Mouse (Mus musculus): ENCODE results near the gene Gm17374. TPM values are rescaled to one million over a fixed set of nuclear protein-coding genes. Genes with fewer than 3 reads are reported as not detected.
A peak's percentile ranks its signal among the peaks of the same experiment; 100 is the strongest.
"Not testable (repeated sequence)": the region's sequence is repeated elsewhere in the genome, so short reads cannot be mapped to it uniquely, and the experiment has no call there.

The Gm17374 gene
- total RNA-seq (2021) (not detected), polyA plus RNA-seq (2012; rRNA removed) (not detected in 2 replicates)
- long read RNA-seq, result 0 reads

DNA sequence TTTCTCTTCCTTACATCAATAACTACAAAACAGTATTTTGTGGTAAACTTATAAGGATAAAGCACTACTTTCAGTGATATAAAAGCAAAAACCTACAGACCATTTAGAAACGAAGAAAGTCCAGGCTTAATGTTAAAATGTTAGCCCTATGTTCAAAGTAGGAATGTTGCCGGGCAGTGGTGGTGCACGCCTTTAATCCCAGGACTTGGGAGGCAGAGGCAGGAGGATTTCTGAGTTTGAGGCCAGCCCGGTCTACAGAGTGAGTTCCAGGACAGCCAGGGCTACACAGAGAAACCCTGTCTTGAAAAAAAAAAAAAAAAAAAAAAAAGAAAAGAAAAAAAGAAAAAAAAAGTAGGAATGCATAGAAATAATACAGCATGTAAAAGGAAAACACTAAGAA lies at the start of gene Gm17374:
TSS of gene Gm17374 (plus strand) at position 301 of the 400 bp plus-strand sequence.
- DNase-seq, result not testable (repeated sequence)

GRCm38 (mm10) chr2:140104951-140105350 lies 46.9 kb upstream of the Gm17374 start:
- DNase-seq, result no peak

- no peak for DNase-seq
These were observed 44.2 kb upstream of the Gm17374 start for GRCm38 (mm10) chr2:140107641-140108040.

GRCm38 (mm10) chr2:140108945-140109344 lies 42.9 kb upstream of the Gm17374 start:
- DNase-seq, result no peak

DNA sequence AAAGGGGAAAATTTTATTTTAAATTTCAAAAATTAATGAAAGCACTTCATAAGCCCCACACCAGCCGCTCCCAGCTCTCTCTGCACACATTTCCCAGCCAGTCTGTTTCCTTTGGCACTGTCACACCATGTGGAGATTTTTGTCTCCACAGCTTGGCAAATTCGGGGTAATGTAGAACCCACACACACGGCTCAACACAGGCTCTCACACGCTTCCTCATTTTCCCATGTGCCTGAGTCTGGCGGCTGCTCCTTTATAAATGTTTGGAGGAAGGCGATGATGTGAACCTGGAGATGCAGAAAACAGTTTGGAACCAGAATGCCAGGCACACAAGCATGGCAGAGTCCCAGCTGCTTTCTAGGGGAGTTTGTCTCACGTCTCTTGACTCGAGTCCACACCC lies 38.0 kb upstream of the Gm17374 start:
- DNase-seq, result no peak

GRCm38 (mm10) chr2:140125516-140125915 lies 26.3 kb upstream of the Gm17374 start:
- DNase-seq, result no peak

- DNase-seq, result no peak
These were observed 7.4 kb downstream of the Gm17374 start for GRCm38 (mm10) chr2:140159186-140159730.

- no peak for DNase-seq
These were observed 11.6 kb downstream of the Gm17374 start for GRCm38 (mm10) chr2:140163351-140163854.

DNA sequence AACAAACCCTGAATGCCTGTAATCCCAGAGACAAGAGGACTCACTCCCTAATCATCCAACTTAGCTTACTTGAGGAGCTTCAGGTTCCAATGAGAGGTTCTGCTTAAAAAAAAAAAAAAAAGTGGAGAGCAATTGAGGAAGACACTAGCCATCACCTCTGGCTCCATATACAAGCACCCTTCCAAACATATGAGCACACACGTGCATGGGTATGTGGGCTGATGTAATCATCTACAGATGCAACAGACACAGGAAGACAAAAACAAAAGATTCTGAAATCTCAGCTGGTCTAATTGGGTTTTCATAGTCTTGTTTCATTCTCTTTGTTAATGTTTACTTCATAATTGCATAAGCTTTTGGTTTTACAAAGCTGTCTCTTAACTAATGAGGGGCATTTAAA lies 17.2 kb downstream of the Gm17374 start:
- no peak for DNase-seq

DNA sequence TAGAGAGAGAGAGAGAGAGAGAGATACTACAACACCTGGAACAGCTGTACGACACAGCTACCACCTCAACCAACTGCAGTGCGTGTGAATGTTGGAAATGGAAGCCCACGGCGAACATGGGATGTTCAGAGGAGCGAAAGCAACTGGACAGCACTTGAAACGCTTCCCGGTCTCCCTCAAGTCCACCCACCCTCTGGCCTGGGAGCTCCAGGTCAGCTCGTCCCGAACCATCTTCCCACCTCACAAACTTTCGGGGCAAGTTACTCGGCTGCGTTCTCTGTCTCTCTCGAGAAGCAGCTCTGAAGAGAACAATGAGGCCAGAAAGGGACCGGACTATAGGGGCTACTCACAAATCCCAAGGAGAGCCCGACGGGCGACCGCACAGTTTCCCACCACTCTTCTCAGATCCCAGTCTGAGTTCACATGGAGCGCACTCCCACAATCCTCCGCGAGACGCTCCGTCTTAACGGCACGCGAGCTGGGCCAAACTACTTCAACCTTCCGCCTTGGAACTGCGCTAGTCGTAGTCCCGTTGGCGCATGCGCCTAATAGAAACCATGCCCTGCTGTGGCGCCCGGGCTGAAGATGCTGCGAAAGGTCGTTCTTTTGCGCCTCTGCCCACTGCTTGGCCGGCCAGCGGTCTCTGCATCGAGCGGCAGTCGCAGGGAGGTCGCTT lies 18.4 kb downstream of the Gm17374 start, which contains the start of the genes Esf1 and Ndufaf5:
TSS of gene Esf1 (minus strand) at position 438 of the 676 bp plus-strand sequence.
TSS of gene Ndufaf5 (plus strand) at position 523 of the 676 bp plus-strand sequence.
- DNase-seq, result peak; percentile 97

- no peak for DNase-seq
These were observed 19.1 kb downstream of the Gm17374 start for GRCm38 (mm10) chr2:140170803-140171553.

DNA sequence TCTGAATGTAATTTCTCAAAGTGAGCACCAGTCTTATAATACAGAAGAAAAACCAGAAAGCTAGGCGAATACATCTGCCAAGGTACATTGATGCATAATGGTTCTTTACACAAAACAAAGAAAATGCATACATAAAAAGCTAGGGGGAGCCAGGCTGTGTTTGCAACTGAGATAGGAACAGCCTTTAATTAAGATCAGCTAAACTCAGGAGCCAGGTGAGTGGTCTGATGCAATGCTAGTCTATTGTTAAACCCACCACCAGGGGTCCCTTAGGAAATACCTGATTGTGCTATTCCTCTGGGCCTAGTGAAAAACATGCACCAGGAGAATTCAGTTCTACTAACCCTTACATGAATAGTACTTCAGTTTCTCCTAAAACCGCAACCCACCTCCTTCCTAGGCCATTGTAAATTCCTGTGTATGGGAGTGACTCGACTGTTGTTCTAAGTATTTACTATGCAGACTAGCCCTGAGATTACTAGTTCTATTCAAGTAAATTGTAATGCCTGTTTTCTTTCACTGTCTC lies 33.9 kb downstream of the Gm17374 start:
- DNase-seq, result not testable (repeated sequence)

DNA sequence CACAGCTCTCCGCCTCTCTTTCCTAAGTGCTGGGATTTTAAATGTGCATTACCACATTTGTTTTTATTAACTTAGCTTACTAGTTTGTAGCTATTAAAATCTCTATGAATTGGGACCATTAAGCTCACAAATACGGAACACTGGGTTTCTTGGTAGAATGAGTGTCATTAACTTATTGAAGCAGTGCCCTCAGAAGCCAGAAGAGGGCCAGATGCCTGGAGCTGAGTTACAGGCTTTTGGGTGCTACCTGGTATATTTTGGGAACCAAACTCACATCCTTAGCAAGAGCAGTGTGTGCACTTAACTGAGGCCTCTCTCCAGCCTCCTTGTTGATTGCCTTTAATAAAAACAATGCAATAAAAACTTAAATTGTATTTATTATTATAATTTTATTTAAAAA lies 48.9 kb downstream of the Gm17374 start:
- no peak for DNase-seq

- DNase-seq, result no peak
These were observed 50.7 kb downstream of the Gm17374 start for GRCm38 (mm10) chr2:140202573-140202972.

Other genes starting within 250 kb of the Gm17374 start
- 10 to 100 TPM in 1 of 2 experiments, 1 to 10 TPM in 1; 7.3 to 11.5 TPM for gene Tasp1, start 85.2 kb upstream of the Gm17374 start, total RNA-seq (2021)
- gene Tasp1, start 85.2 kb upstream of the Gm17374 start, polyA plus RNA-seq (2012; rRNA removed), result 3.4 and 4.0 TPM in 2 replicates
- 10 to 100 TPM; 22.6 to 23.9 TPM for gene Esf1, start 18.5 kb downstream of the Gm17374 start, total RNA-seq (2021)
- gene Esf1, start 18.5 kb downstream of the Gm17374 start, polyA plus RNA-seq (2012; rRNA removed), result 0.09 and 0.24 TPM in 2 replicates
- 10 to 100 TPM; 22.1 to 27.1 TPM for gene Ndufaf5, start 18.6 kb downstream of the Gm17374 start, total RNA-seq (2021)
- gene Ndufaf5, start 18.6 kb downstream of the Gm17374 start, polyA plus RNA-seq (2012; rRNA removed), result 2.2 and 3.3 TPM in 2 replicates
- not detected for gene Sel1l2, start 237.7 kb downstream of the Gm17374 start, total RNA-seq (2021)
- not detected in 2 replicates for gene Sel1l2, start 237.7 kb downstream of the Gm17374 start, polyA plus RNA-seq (2012; rRNA removed)
- 1 to 10 TPM; 8.1 to 8.3 TPM for gene Macrod2, start 243.3 kb downstream of the Gm17374 start, total RNA-seq (2021)
- 5.8 and 8.4 TPM in 2 replicates for gene Macrod2, start 243.3 kb downstream of the Gm17374 start, polyA plus RNA-seq (2012; rRNA removed)